8 mouse cellular contexts compared by ENCODE assay signal in genomic region chr6:88197313-88198069, GRCm38 (mm10). TPM values are rescaled to one million over a fixed set of nuclear protein-coding genes. Genes with fewer than 3 reads are reported as not detected.
DNase-seq lines count a peak whose midpoint lies in the region; ATAC-seq and TF ChIP-seq lines count a peak whose summit lies in the region.

No protein-coding gene starts in this region.

- no peak overlapping the region for H3K27ac ChIP-seq in forebrain, embryonic 12.5 days
- no peak overlapping the region for H3K27ac ChIP-seq in hindbrain, embryonic 16.5 days (ENCODE audit: low read depth, low read length)
- H3K27ac ChIP-seq in lung, embryonic 14.5 days (ENCODE audit: low read depth): no peak overlapping the region
- no peak overlapping the region for H3K27ac ChIP-seq in stomach, embryonic 14.5 days (ENCODE audit: low read length)

- peaks cover 50% of the 10 kb centered on the region for H3K4me1 ChIP-seq in forebrain, embryonic 12.5 days
- peaks cover 27% of the 10 kb centered on the region for H3K4me1 ChIP-seq in hindbrain, embryonic 16.5 days (ENCODE audit: control insufficient read depth, insufficient read depth, low read depth, low read length)
- H3K4me1 ChIP-seq in lung, embryonic 14.5 days (ENCODE audit: insufficient read depth): 0 out of 2 replicates have a peak, but pooled peaks cover 5% of the 10 kb centered on the region
- H3K4me1 ChIP-seq in stomach, embryonic 14.5 days (ENCODE audit: control insufficient read depth, insufficient read depth, low read length): peaks cover 31% of the 10 kb centered on the region

- H3K9me3 ChIP-seq in forebrain, embryonic 12.5 days: no peaks in the 10 kb centered on the region
- no peaks in the 10 kb centered on the region for H3K9me3 ChIP-seq in hindbrain, embryonic 16.5 days (ENCODE audit: control insufficient read depth, low read length)
- H3K9me3 ChIP-seq in lung, embryonic 14.5 days (ENCODE audit: low read depth, low read length): no peaks in the 10 kb centered on the region
- no peaks in the 10 kb centered on the region for H3K9me3 ChIP-seq in stomach, embryonic 14.5 days (ENCODE audit: control insufficient read depth, low read depth, low read length)

- peak; percentile 36 for DNase-seq in adrenal gland, postnatal 10 days
- no peak for DNase-seq in adrenal gland, postnatal 36 days
- peak; percentile 41 for DNase-seq in lung, embryonic 14.5 days
- no peak for DNase-seq in thymus, postnatal 25 days

- no peaks in the 10 kb centered on the region for H3K36me3 ChIP-seq in forebrain, embryonic 12.5 days (replicated peaks)
- no peaks in the 10 kb centered on the region for H3K36me3 ChIP-seq in hindbrain, embryonic 16.5 days (ENCODE audit: control insufficient read depth, insufficient read depth, low read length)
- no peaks in the 10 kb centered on the region for H3K36me3 ChIP-seq in lung, embryonic 14.5 days (ENCODE audit: insufficient read depth)
- no peaks in the 10 kb centered on the region for H3K36me3 ChIP-seq in stomach, embryonic 14.5 days (ENCODE audit: control insufficient read depth, insufficient read depth, low read length)

- TF ChIP-seq CTCF in lung, embryonic 14.5 days (IDR thresholded peaks at IDR 0.05; ENCODE audit: low read depth): no peak

- 0 out of 2 replicates have a peak overlapping the region, but pooled peaks have one; percentile 21 for H3K9ac ChIP-seq in forebrain, embryonic 12.5 days
- peak overlapping the region; percentile 47 for H3K9ac ChIP-seq in hindbrain, embryonic 16.5 days (ENCODE audit: low read depth, low read length)
- H3K9ac ChIP-seq in lung, embryonic 14.5 days: peak overlapping the region; percentile 4; the same call in 1 of the 2 replicates
- H3K9ac ChIP-seq in stomach, embryonic 14.5 days (replicated peaks; ENCODE audit: low read depth, low read length): no peak overlapping the region

- peak overlapping the region; percentile 40 for H3K4me3 ChIP-seq in forebrain, embryonic 12.5 days (replicated peaks)
- H3K4me3 ChIP-seq in hindbrain, embryonic 16.5 days (ENCODE audit: low read length): peak overlapping the region; percentile 38
- H3K4me3 ChIP-seq in lung, embryonic 14.5 days (ENCODE audit: low read depth, low read length): peak overlapping the region; percentile 49
- H3K4me3 ChIP-seq in stomach, embryonic 14.5 days (ENCODE audit: low read depth, low read length): peak overlapping the region; percentile 39

- H3K4me2 ChIP-seq in forebrain, embryonic 12.5 days: peak overlapping the region; percentile 63
- H3K4me2 ChIP-seq in hindbrain, embryonic 16.5 days (ENCODE audit: low read length): peak overlapping the region; percentile 55
- H3K4me2 ChIP-seq in lung, embryonic 14.5 days: peak overlapping the region; percentile 71
- H3K4me2 ChIP-seq in stomach, embryonic 14.5 days (replicated peaks; ENCODE audit: low read depth, low read length): peak overlapping the region; percentile 77

- under 1% methylated on average over 39 of the region's 39 CpGs for WGBS in forebrain, embryonic 12.5 days
- 1% methylated on average over 38 of the region's 39 CpGs for WGBS in hindbrain, embryonic 16.5 days
- WGBS in lung, embryonic 14.5 days: 2% methylated on average over 39 of the region's 39 CpGs
- 2% methylated on average over 39 of the region's 39 CpGs for WGBS in stomach, embryonic 14.5 days

- H3K27me3 ChIP-seq in forebrain, embryonic 12.5 days: peaks cover 100% of the 10 kb centered on the region
- H3K27me3 ChIP-seq in hindbrain, embryonic 16.5 days (replicated peaks; ENCODE audit: control insufficient read depth, insufficient read depth, low read length): peaks cover 79% of the 10 kb centered on the region
- peaks cover 100% of the 10 kb centered on the region for H3K27me3 ChIP-seq in lung, embryonic 14.5 days (ENCODE audit: insufficient read depth, low read length)
- peaks cover 90% of the 10 kb centered on the region for H3K27me3 ChIP-seq in stomach, embryonic 14.5 days (ENCODE audit: control insufficient read depth, insufficient read depth, low read length)

- ATAC-seq in forebrain, embryonic 12.5 days (ENCODE audit: low FRiP score): no peak
- no peak for ATAC-seq in hindbrain, embryonic 16.5 days
- no peak for ATAC-seq in lung, embryonic 14.5 days (ENCODE audit: insufficient read depth)
- ATAC-seq in stomach, embryonic 14.5 days (ENCODE audit: insufficient number of reproducible peaks, insufficient read depth, low FRiP score, low read depth): no peak
- ATAC-seq in megakaryocyte-erythroid progenitor cell, adult 5-6 weeks (replicated peaks; ENCODE audit: low FRiP score, low TSS enrichment, poor library complexity, severe bottlenecking): no peak

RNA-seq across cellular contexts. Expression of gene Gata2, which starts 3.8 kb away (rescaled TPM):
- 10 to 100 TPM; 26.3 to 33.2 TPM for total RNA-seq in adrenal gland, postnatal 10 days (2021)
- total RNA-seq in adrenal gland, postnatal 36 days (2021): 10 to 100 TPM; 21.0 to 21.1 TPM
- polyA plus RNA-seq in forebrain, embryonic 12.5 days (2016; fragmentation: Nextera tagmentation; extraction: Ambion mirVana): 9.4 and 14.6 TPM in 2 replicates
- 14.1 and 18.0 TPM in 2 replicates for polyA plus RNA-seq in hindbrain, embryonic 16.5 days (2015; fragmentation: Nextera tagmentation; extraction: Ambion mirVana)
- 13.8 and 14.6 TPM in 2 replicates for polyA plus RNA-seq in lung, embryonic 14.5 days (2014; fragmentation: Nextera tagmentation; extraction: Ambion mirVana)
- polyA plus RNA-seq in stomach, embryonic 14.5 days (2014; fragmentation: Nextera tagmentation; extraction: Ambion mirVana): 3.3 and 3.5 TPM in 2 replicates
- 101 and 116 TPM in 2 replicates for total RNA-seq in megakaryocyte-erythroid progenitor cell, adult 5-6 weeks (2014; fragmentation: Nextera tagmentation)
- total RNA-seq in megakaryocyte-erythroid progenitor cell, adult 5-6 weeks (2017): 37.4 and 48.8 TPM in 2 replicates

RNA-seq across cellular contexts. Expression of gene Dnajb8, which starts 24.6 kb away (rescaled TPM):
- not detected for total RNA-seq in adrenal gland, postnatal 10 days (2021)
- not detected for total RNA-seq in adrenal gland, postnatal 36 days (2021)
- polyA plus RNA-seq in forebrain, embryonic 12.5 days (2016; fragmentation: Nextera tagmentation; extraction: Ambion mirVana): not detected in 2 replicates
- not detected in 2 replicates for polyA plus RNA-seq in hindbrain, embryonic 16.5 days (2015; fragmentation: Nextera tagmentation; extraction: Ambion mirVana)
- not detected in 2 replicates for polyA plus RNA-seq in lung, embryonic 14.5 days (2014; fragmentation: Nextera tagmentation; extraction: Ambion mirVana)
- polyA plus RNA-seq in stomach, embryonic 14.5 days (2014; fragmentation: Nextera tagmentation; extraction: Ambion mirVana): not detected in 2 replicates
- not detected in 2 replicates for total RNA-seq in megakaryocyte-erythroid progenitor cell, adult 5-6 weeks (2014; fragmentation: Nextera tagmentation)
- not detected in 2 replicates for total RNA-seq in megakaryocyte-erythroid progenitor cell, adult 5-6 weeks (2017)

Comparison
In these comparisons a context has a peak if more than half of its experiments do, and no peak if none do; other contexts are left out.
1. DNase-seq: peak in adrenal gland, postnatal 10 days (single experiment) and lung, embryonic 14.5 days (single experiment); none in adrenal gland, postnatal 36 days (0 of 2) and thymus, postnatal 25 days (single experiment).
2. Peak in every context shown above with its lines, with median percentiles within 50 percentile points of each other: H3K4me2 ChIP-seq and H3K4me3 ChIP-seq.